Mouse (Mus musculus) left cerebral cortex, postnatal 4 days (tissue): ENCODE measurements at regions not wholly inside any gene's neighbourhood (a gene's known extent, or its start where the extent isn't known, plus 50 kb on each side); places are given as distances from the start of the nearest gene placed in this dataset.

ENCODE experiments used
- DNase-seq: peaks from one replicate; pipeline ENCODE4 v3.0.0-alpha.2; 2022
- intact Hi-C: fragments of 180-260 bp; cut with DNase I; formaldehyde crosslinking; loops from one replicate; pipeline ENCODE4 v1.15.1; 2025

DNA sequence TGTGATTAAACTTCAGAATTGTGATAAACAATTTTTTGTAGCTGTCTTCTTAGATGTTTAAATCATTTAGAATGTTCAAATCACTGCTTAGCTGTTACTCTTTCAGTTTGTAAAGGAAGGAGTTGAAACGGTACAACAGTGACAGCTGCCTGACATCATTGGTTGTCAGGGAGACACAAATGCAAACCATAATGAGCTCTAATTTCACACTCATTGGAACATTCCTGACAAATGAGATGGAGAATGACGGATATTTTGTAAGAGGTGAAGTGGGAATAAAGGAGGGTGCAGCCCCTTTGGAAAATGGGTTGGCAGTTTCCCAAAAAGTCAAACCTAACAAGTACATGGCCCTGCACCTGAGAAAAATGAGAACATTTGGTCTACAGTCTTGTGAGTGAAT lies 62.5 kb downstream of the Rad51ap2 start:
- intact Hi-C loops, result no loop called here
- no peak for DNase-seq

DNA sequence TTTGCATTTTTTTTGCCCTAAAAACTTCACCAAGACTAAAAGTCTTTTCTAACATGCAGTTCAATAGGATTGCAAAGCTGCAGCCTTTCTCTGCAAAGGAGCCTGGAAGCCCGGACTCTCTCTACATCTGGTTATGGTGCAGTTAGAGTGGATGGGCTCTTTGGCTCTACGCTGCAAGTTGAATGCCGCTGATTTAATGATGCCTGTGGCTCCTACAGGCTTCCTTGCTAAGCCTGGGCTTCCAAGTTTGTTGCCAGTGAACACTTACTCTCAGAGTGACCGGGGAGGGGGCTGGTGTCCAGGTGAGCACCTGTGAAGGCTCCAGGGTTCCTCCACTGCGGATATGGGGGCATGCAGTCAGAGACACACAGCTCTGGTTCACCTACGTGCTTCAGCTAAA lies 107.0 kb downstream of the Rad51ap2 start:
- DNase-seq, result no peak
- intact Hi-C loops, result no loop called here

DNA sequence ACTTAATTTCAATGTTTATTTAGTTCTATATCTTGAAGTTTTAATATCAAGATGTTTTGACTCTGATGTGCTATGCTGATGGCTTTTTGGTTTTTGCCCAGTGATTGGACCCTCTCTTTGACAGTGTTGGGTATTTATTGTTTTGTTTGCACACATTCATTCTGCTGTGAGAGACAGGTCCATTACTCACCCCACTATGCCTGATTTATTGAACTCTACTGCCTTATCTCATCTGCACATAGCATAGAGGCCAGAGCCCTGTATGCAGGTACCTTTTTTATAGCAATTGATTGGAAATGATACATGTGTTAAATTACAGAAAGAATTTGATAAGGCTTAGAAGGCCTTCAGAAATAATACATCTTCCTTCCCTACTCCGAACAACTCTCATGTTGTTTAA lies 114.3 kb downstream of the Rad51ap2 start:
- intact Hi-C loops, result no loop called here
- DNase-seq, result no peak

DNA sequence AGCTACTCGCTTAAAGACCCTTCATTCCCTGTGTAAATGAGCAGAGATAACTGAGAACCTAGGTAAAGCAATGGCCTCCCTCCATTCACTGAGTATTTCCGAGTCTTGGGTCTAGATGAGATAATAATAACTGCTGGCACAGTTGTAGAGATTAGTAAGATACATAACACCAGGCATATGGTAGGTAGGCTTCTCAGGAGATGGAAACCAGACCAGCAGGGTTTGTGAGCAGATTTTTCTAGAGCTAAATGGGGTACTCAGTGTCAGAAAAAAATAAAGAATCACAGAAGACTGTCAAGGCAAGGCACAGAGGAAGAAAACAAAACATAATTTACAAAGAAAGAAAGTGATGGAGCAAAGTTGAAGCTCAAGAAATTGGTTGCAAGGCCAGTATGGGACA lies 148.1 kb downstream of the Rad51ap2 start:
- intact Hi-C loops, result no loop called here
- DNase-seq, result no peak

DNA sequence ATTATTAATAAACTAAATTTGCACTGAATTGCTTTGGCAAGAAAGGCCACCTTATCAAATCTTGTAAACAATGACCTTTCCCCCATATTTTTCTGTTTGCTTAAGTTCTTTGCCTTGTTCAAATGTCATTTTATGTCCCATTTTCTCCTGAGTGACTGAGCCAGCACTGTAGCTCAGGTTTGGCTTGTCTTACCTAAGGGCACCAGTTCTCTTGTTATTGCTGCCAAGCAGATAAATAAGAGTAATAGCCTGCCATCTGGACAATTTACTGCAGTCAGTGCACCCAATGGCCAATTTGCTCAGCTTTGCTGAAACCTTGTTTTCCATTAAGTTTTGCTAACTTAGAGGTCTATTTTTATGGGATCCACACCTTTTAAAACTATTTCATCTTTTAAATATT lies 152.9 kb downstream of the Rad51ap2 start:
- intact Hi-C loops, result no loop called here
- DNase-seq, result no peak

DNA sequence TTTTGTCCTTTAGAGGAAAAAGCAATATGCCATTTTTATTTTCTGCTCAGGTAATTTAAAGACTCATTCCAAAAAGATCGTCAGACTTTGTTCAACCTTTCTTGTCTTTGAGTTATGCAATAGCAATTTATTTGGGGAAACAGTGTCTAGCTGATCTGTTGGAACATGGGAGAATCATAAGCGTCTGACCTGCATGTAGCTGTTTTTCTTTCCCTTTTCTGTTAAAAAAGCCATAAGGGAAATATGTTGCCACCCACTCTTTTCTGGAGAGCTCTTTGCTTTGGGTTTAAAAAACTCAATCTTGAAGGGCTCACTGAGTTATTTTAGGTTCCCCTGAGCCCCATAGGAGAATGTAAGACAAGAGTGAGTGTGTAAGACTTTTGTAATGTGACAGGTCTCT lies 155.8 kb downstream of the Rad51ap2 start:
- intact Hi-C loops, result no loop called here

DNA sequence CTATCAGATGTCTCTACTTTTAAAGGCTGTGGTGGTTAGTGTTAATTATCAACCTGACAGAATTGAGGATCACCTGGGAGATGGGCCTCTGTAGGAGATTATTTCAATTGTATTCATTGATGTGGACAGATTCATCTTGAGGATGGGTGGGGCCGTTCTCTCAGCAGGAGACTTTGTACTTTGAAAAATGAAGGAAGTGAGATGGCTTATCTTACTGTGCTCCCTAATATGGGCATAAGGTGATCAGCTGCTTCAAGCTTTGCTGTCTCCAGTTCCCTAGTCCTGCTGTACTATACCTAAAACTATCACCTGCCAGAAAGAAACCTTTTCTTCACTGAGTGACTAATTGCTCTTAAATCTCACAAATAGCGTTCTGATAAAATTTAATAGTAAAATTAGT lies 159.4 kb downstream of the Rad51ap2 start:
- intact Hi-C loops, result no loop called here
- DNase-seq, result no peak

More for the DNA sequence above, 155.8 kb downstream of the Rad51ap2 start:
- no peak for DNase-seq

DNA sequence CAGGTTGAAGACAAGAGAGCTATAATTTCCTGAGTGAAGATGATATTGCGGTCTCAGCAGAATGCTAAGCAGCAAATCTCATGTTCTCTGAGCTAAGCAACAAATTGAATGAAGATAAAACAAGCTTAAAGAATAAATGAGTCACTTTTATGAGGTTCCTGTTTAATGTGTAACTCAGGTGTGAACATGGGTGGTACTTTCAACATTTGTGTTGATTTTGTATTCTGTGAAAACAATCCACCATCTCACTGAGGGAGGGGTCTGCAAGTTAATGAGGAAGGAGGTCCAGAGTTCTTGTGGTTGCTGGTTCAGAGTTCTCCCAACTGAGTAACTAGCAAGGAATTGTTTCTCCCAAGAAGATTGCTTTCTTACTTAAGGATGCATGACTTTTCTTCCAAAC lies 167.7 kb downstream of the Rad51ap2 start:
- intact Hi-C loops, result no loop called here
- DNase-seq, result no peak

DNA sequence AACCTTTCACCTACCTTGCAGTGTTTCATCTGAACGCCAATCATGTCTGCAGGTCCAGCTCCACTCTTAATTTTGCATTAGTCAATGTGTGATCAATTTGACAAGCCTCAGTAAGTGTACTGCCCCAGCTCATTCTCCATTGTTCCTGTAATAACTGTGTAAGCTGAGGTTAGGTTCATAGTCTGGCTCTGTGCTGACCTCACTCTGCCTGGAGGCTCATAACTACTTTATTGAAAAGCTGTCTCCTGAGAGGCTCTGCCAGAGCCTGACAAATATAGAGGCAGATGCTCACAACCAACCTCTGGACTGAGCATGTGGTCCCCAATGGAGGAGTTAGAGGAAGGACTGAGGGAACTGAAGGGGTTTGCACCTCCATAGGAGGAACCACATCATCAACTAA lies 174.3 kb downstream of the Rad51ap2 start:
- intact Hi-C loops, result no loop called here
- DNase-seq, result no peak

DNA sequence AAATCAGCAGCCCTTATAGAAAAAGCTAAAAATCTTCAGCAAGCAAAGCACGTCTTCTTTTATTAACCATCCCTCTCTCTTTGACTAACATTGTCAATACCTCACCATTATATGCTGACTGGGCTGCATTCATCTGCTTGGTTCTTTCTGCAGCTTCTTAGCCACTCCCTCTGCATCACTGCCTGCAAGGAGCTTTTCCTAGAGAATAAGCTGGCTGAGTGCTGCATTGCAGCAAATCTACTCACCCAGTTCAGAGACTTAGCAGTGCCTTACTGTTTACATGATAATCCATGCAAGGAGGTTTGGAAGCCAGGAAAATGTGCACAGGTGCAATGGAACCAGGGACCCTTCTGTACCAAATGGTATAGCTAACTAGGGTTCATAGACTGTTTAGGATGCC lies 175.9 kb downstream of the Rad51ap2 start:
- intact Hi-C loops, result no loop called here
- DNase-seq, result no peak

DNA sequence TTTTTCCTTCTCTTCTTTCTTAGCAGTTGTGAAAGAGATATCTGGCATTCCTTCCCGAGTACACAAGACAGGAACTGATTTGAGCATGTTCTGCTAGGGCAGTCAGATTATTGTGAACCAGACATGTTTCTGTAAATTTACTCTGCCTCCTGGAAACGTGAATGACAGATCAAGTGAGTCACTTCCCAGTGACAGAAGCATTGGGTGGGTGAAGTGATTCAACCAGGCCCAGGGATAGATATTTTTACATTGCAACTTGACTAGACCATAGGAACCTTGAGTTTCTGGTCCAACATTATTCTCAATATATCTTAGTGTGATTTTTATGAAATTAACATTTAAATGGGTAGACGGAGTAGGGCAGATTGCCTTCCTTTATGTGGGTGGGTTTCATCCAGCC lies 217.4 kb downstream of the Rad51ap2 start:
- intact Hi-C loops, result no loop called here
- no peak for DNase-seq

DNA sequence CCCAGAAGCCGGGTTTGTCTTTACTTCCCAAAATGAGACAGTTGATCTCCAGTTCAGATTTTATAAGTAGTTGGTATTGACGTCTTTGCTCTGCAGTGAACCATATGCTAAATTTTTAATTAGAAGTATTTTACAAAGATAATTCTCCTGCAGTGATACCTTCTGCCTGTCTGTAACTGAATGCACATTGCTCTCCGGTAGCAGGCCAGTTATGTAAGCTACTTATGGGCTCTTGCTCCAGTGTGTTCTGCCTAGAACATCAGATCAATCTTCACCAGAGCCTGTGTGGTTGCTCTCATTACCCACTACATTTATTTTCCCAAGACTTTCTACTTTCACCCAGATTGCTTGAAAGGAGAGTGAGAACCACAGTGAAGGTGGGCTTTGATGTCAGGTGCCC lies 238.9 kb downstream of the Rad51ap2 start:
- DNase-seq, result no peak
- intact Hi-C loops, result no loop called here

DNA sequence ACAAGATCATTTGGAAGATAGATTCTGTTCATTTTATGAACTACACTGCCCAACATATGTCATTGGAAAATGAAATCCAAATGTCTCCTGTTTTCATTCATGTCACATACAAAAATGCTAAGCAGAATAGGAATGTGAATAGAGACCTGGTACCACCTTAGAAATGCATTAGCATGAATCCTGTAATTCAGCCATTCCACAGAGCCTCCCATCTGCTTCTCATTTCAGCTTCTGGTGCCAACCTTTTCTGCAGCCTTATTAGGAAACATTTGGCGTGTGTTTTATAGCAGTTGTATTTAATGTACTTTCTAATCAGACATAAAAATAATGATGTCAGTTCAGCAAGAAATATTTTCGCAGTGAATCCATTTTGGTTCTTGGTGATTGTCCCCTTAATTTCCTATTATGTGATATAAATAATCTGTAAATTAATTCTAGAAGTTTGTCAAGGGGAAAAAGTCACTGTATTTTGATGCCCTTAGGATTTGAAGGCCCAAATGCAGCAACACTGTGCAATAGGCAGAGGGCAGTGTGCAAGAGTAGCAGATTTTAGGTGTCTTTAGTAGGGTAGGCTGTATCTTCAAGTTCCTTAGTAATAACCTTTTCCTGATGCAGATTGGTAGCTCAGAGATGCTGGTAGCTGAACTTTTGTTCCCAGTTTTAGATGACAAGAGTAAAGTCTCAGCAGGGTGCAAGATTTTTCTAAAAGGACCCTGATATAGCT lies 253.2 kb downstream of the Rad51ap2 start:
- intact Hi-C loops, result no loop called here
- no peak for DNase-seq

DNA sequence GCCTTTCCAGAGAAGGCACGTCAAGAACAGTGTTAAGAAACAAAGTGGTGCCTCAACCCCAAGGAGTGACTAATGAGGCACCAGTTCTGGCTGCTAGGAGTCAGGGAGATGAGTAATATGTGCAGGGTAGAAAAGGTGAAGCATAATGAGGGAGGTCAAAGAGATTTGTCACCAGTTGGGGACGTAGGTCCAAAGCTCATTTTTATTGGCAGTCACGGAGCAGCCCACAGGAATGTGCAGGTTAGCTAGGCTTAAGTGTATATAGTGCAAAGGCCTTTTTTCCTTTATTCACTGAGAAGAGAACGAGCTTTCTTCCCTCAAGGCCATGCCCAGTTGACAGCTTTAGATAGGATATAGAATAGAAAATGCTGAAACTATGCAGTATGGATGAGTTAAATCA lies 261.8 kb downstream of the Rad51ap2 start:
- no peak for DNase-seq
- intact Hi-C loops, result no loop called here

DNA sequence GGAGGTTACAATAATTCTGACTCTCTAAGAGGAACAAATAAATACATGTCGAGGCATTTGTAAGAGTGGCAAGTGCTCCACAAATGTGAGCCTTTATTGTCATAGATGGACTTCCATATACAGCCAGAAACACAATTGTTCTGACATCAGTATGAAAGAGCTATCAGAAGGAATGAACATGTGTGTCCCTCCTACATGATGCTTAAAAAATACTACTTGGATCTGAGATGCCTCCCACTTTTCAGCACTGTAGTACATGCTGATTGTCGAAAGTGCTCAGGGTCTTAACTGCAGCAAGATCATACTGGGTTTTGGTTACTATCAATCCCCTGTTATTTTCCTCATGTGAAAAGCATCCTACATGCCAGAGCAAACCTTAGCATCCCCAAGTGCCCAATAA lies 295.6 kb downstream of the Rad51ap2 start:
- intact Hi-C loops, result no loop called here
- DNase-seq, result no peak

DNA sequence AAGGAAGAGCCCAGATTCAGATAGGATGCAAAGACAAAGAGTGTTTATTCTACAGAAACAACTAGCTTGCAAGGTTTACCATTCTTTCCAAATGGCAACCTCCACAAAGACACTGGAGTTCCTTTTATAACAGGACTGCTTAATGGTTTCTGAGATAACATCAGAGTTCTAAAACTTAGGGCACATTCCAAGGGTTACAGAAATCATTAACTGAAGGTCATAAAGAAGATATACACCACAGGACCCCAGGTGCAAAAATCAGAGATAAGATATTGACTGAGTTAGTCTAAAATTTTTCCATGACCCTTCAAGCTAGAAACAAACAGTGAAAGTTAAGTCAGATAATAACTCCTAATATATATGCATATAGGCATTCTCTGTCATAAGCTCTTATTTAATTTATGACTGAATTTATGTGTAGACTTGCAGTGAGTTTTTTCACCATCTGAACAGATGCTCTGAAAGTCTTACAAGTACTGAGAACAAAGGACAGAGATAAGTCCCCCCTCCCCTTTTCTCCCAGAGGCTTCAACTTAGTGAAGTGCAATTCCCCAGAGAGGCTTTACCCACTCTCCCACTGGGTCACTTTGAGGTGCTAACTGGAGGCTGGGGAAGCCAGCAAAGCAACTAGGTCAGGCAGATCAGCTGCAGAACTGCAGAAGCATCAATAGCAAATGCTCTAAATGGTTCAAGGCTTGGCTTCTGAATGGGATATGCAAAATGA lies 298.5 kb downstream of the Rad51ap2 start:
- intact Hi-C loops, result no loop called here
- no peak for DNase-seq

DNA sequence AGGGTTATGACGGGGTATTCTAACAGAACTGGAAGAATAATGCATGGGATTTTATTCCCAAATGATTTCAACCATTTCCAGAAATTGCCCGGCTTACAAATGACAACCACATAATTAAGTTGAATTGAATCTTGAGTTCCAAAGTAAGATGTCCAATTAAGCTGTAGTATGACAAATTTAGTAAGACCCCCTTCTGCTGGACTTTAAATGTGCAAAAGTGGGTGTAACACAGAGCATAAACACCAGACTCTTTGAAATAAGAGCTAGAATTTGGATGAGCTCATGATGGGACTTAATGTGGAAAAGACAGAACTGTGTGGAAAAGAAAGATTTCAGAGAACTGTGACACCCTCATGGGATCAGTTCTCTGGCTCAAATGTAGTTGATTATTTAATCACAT lies 346.4 kb downstream of the Rad51ap2 start:
- intact Hi-C loops, result no loop called here
- DNase-seq, result no peak

DNA sequence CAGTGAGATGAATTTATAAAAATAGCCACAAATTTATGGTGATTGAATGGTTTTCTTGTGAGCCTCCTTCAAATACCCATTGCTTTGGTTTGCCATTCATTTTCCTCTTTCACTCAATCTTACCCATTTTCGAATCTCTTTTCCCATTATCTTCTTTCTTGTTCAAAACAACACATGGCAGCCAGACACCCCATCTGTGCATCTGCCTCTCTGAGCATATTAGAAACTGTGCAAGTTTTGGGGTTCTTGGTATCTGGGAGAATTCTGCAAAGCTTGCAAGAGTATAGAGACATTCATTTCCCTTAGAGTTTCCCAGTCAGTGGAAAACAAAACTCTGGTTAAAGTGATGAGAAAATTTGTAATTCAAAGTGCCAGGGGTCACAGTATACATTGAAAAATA lies 347.3 kb downstream of the Rad51ap2 start:
- intact Hi-C loops, result no loop called here
- no peak for DNase-seq

DNA sequence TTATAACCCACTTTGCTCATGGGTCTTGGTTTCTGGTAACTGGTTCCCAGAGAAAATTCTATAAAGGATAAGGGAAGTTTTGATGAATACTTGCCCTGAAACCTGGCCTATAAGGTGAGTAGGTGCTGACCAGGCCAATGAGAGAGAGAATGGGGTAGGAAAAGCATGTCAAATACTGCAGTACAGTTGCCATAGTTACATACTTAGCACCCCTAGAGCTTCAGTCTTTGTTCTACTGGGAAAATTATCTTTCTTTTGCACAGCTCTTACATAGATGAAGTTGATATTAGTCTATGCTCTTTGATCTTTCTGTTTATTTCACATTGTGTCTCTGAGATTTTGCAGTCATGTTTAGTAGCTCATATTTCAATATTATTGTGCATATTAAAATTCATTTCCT lies 373.8 kb downstream of the Rad51ap2 start:
- no peak for DNase-seq
- intact Hi-C loops, result no loop called here

DNA sequence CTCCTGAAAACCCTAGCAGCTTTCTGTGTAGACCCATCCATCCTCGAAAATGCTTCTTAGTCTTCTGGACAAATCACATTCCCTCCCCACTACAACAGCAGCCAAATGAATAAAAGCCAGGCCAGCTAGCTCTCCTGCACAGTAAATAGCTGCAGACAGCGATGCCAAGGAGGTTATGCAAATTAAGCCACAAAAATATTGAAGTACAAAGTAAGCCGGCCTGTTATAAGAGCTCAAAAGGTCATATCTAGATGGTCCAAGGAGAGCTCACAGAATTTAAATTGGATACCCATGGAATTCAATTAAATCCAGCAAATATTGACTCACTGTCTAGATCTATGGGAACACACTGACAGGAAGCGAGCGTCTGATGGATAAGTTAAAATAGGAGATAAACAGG lies 375.4 kb downstream of the Rad51ap2 start:
- intact Hi-C loops, result no loop called here
- no peak for DNase-seq

DNA sequence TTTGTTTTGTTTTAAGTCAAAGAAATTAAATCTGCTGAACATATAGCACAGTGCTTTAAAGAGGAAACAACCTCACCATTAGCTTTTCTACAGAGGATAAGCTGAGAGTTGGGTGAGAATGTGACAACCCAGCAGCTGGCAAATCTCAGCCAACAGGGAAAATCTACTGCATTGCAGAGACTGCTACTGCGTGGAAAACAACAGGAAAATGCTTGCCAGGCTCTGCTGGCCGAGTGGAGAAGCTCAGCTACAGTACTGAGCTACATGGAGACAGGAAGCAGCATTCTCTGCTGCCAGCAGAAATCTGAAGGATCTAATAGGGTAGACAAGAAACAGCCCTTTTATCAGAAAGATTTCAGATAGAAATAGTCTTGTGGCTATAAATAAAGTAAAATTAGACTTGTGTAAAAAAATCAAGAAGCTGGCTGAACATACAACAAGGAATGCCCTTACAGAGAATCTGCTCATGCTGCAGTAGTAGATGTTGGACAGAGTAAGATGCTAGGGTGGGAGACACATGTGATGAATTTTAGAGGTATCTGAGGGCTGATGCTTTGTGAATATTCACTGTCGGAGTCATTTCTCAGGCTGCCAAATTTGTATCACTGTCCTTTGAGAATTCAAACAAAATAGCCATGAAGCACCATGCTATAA lies 382.1 kb downstream of the Rad51ap2 start:
- intact Hi-C loops, result no loop called here
- DNase-seq, result no peak

DNA sequence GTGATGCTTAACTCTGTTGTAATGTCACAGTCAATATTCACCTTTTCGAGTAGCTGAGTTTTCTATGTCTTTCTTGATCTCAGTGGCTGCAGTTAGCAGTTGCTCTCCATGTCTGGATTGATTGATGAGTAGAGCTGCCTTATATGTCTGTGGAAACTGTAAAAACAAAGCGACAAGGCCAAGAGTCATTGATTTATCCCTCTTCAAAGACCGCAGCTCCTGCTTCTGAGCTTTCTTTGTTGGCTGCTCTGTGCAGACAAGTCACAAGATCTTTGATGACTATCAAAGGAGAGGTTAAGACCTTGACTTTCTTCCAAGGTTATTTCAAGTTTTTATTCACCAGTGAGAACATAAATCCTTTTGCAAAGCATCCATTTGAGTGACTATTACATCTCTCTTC lies 395.2 kb downstream of the Rad51ap2 start:
- intact Hi-C loops, result no loop called here
- no peak for DNase-seq
